Mouse (Mus musculus) thymus, adult 2 months (tissue): ENCODE data around the gene Thada. TPM values are rescaled to one million over a fixed set of nuclear protein-coding genes. Genes with fewer than 3 reads are reported as not detected.
"Not testable (repeated sequence)": the region's sequence is repeated elsewhere in the genome, so short reads cannot be mapped to it uniquely, and the experiment has no call there.

Experiments used
- DNase-seq: peaks from one replicate; pipeline ENCODE4 v3.0.0; 2021
- H3K27ac ChIP-seq: fragments of 200-500 bp; 2 replicates; pipeline ENCODE4 v1.5.1; 2012; ENCODE audit warnings: low read length, control low read depth; ENCODE audit not compliant: control insufficient read depth, insufficient read depth
- H3K27me3 ChIP-seq: fragments of 200-500 bp; 2 replicates; pipeline ENCODE4 v1.6.1; 2012; ENCODE audit warnings: mild to moderate bottlenecking, low read length, moderate library complexity, mixed read lengths; ENCODE audit not compliant: control insufficient read depth, insufficient read depth
- H3K36me3 ChIP-seq: fragments of 200-500 bp; 2 replicates; pipeline ENCODE4 v1.6.1; 2012; ENCODE audit warnings: mild to moderate bottlenecking, low read length, moderate library complexity; ENCODE audit not compliant: control insufficient read depth, insufficient read depth
- H3K4me1 ChIP-seq: fragments of 200-500 bp; replicated peaks from 2 replicates; pipeline ENCODE4 v1.6.1; 2012; ENCODE audit warnings: low read length; ENCODE audit not compliant: control insufficient read depth, insufficient read depth
- H3K4me3 ChIP-seq: fragments of 200-500 bp; 2 replicates; pipeline ENCODE4 v1.5.1; 2012; ENCODE audit warnings: mild to moderate bottlenecking, low read length, control low read depth, moderate library complexity; ENCODE audit not compliant: control insufficient read depth, insufficient read depth
- CTCF ChIP-seq: fragments of 200-500 bp; IDR thresholded peaks from 2 replicates; pipeline ENCODE4 v1.5.1; 2012; ENCODE audit warnings: mild to moderate bottlenecking, control low read depth, low read length, moderate library complexity, borderline replicate concordance; ENCODE audit not compliant: control insufficient read depth, poor library complexity, insufficient read depth; ENCODE audit errors: extremely low read depth
- POLR2A ChIP-seq: fragments of 200-500 bp; IDR thresholded peaks from 2 replicates; pipeline ENCODE4 v1.6.1; 2012; ENCODE audit warnings: mild to moderate bottlenecking, low read length, control low read depth, moderate library complexity; ENCODE audit not compliant: control insufficient read depth, poor library complexity, insufficient read depth; ENCODE audit errors: extremely low read depth
- WGBS: fragments of 180-500 bp; shearing (Covaris S2); methylation state at CpG from one replicate; pipeline ENCODE4 v1.1.7; 2018; 5-methylcytosine and 5-hydroxymethylcytosine counted together
- polyA plus RNA-seq: library from polyadenylated mRNA; depleted of rRNA; stranded (reverse); fragments of >200 nt; gene quantifications from 2 replicates; pipeline ENCODE4 v1.2.3, GENCODE M21; 2012

The Thada gene
- polyA plus RNA-seq, 1 experiment: 40.1 TPM

DNA sequence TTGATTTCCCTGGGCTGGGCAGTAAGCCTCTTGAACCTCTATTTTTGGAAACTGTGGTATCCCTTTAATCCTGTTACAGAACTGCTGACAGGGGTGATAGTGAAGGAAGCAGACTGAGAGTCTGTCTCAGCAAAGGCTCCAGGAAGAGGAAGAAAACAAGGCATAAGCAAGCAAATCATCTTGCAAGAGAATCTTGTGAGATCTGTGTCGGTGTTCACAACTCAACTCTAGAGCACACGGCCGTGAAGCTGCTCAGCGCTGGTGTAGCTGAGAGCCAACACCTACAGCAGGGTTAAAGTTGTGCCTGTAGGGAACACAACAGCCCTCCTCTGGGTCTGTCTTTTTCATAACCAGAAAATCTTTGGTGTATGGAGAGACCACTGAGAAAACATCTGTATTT lies 172.8 kb downstream of the Thada start:
- no peak for DNase-seq
- no peak overlapping the region for H3K4me3 ChIP-seq
- H3K4me1 ChIP-seq: peaks cover 2% of the 10 kb centered on the region; the same call in 1 of the 2 replicates
- TF ChIP-seq POLR2A (no peak), CTCF (no peak)
- peaks cover 7% of the 10 kb centered on the region for H3K36me3 ChIP-seq
- no peak overlapping the region for H3K27ac ChIP-seq
- H3K27me3 ChIP-seq: no peaks in the 10 kb centered on the region
- WGBS: 76% methylated on average over 4 of the region's 4 CpGs

DNA sequence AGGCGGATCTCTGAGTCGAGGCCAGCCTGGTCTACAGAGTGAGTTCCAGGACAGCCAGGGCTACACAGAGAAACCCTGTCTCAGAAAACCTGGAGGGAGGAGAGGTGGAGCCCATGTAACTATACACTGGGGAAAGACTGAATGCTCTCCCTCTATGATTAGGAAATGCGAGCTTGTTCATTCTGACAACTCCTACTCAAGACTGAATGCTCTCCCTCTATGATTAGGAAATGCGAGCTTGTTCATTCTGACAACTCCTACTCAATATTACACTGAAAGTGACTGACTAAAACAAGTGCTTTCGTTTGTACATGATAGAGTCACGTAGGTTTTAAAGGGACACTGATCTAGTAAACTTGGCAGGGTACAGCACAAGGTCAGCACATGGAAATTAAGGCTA lies 174.8 kb downstream of the Thada start:
- H3K4me3 ChIP-seq, H3K27ac ChIP-seq, H3K27me3 ChIP-seq, H3K36me3 ChIP-seq, DNase-seq, H3K4me1 ChIP-seq: not testable (repeated sequence)
- WGBS: 93% methylated on average over 6 of the region's 6 CpGs

DNA sequence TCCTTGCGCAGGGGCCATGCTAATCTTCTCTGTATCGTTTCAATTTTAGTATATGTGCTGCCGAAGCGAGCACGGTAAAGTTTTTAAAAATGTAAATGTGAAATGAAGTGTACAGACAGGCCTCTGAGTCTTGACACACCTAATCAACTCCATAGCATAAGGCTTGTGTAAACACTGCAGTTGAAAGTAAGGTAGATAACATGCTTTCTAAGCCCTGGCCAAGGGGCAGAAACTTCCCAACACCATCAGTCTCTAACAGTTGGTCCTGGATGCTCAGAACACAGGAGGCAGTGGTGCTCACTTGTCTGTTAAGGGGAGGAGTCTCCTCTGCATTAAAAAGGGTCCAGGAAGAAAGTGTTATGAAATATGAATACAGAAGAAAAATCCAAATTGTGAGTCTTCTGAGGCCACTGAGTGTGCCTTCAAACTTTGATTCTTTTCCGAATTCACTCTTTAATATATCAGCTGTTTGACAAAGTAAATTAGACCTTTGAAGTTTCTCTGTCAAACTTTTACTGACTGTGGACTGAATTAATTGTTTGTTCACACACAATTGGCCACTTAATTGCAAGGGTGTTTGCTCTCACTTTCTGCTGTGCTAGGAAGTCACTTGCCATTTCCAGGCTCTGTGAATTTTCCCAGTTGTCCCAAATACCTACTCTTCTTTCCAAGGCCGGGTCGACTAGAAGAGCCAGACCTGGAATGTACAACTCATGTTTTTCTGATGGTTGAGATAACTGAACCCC lies 178.2 kb downstream of the Thada start:
- no peak for TF ChIP-seq CTCF
- TF ChIP-seq POLR2A: no peak
- H3K4me1 ChIP-seq: no peaks in the 10 kb centered on the region
- H3K27ac ChIP-seq: no peak overlapping the region
- no peaks in the 10 kb centered on the region for H3K27me3 ChIP-seq
- 96% methylated on average over 8 of the region's 8 CpGs for WGBS
- no peak for DNase-seq
- no peak overlapping the region for H3K4me3 ChIP-seq
- H3K36me3 ChIP-seq: no peaks in the 10 kb centered on the region

DNA sequence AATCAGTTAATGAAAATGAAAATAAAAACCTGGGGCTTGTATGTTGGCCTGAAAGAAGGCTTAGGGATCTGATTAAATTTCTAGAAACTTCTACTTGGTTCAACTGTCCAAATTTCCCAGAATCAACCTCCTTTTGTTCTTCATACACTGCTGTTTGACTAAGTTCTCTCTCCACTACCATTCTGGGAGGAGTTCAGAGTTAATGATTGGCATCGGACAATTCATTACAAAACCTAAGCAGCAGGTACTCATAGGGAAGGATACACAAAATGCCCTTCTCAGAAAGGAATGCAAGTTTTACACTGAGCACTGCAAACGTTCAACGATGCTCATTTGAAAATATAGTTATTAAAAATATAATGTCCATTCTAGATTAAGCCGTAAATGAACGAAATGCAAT lies 179.5 kb downstream of the Thada start:
- H3K27ac ChIP-seq: no peak overlapping the region
- H3K27me3 ChIP-seq: no peaks in the 10 kb centered on the region
- 98% methylated on average over 5 of the region's 5 CpGs for WGBS
- TF ChIP-seq POLR2A (no peak), CTCF (no peak)
- DNase-seq: no peak
- no peaks in the 10 kb centered on the region for H3K36me3 ChIP-seq
- H3K4me1 ChIP-seq: no peaks in the 10 kb centered on the region
- no peak overlapping the region for H3K4me3 ChIP-seq

DNA sequence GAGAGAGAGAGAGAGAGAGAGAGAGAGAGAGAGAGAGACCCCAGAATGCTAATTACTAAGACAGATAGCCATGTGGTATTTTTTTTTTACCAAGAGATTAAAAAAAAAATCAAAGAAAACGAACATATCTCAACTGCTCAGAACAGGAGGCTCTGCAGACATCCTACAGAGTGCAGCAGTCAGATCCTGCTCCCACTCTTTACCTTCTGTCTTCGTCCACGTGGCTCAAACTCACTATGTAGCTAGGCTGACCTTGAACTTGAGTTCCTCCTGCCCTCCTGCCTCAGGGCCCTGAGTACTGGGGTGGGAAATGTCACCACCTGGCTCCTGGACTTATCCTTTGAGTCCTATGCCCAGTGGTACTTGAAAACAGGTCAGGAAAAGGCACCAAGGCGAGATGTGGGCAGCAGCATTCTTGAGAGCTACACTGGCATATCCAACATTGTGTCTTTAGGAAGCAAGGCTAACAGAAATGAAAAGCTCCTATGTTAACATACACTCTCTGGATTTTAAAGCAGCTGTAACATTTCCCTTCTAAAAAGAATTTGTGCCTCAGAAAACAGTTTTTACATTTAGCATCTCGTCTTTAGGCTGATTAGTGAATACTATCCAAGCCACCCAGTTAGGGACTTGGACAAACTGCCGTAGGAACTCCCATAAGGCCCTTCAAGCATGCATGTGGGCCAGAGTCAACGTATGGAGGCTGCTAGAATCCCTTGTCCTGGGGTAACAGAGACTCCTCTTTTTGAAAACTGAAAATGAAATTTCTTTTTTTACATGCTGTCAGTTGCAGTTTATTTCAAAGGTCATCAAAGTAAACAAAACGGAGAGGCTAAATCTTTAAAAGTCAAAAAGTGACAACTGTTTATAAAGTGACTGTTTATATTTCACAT lies 183.4 kb downstream of the Thada start:
- Histone ChIP-seq H3K4me1 (no peaks in the 10 kb centered on the region), H3K27ac (no peak overlapping the region), H3K36me3 (no peaks in the 10 kb centered on the region), H3K27me3 (no peaks in the 10 kb centered on the region), H3K4me3 (no peak overlapping the region)
- WGBS: 92% methylated on average over 8 of the region's 8 CpGs
- no peak for DNase-seq
- no peak for TF ChIP-seq CTCF
- no peak for TF ChIP-seq POLR2A

DNA sequence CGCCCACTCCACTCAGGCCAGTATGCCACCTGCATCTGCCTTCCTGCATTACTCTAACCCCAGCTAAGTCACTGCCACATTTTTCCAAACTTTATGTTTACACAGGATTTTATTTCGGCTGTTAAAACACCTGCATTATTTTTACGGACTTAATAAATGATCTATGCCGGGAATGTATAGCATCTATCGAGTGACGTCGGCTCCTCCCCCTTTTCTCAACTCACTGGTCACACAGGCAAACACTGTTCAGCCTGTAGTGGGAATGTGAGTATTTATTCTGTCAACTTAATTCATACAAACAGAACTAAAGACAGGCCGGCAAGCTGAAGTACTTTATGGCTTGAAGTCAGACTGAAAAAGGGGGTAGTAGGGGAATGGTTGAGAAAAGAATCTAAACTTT lies 187.0 kb downstream of the Thada start:
- TF ChIP-seq CTCF: no peak
- no peak for TF ChIP-seq POLR2A
- no peaks in the 10 kb centered on the region for H3K36me3 ChIP-seq
- no peak for DNase-seq
- WGBS: 96% methylated on average over 8 of the region's 8 CpGs
- H3K27ac ChIP-seq: no peak overlapping the region
- no peak overlapping the region for H3K4me3 ChIP-seq
- H3K4me1 ChIP-seq: peaks cover 13% of the 10 kb centered on the region
- no peaks in the 10 kb centered on the region for H3K27me3 ChIP-seq
